Mouse (Mus musculus): ENCODE results near the gene Rec8. TPM values are rescaled to one million over a fixed set of nuclear protein-coding genes. Genes with fewer than 3 reads are reported as not detected.
A peak's percentile ranks its signal among the peaks of the same experiment; 100 is the strongest.

Gene Rec8
- total RNA-seq, 2 experiments from 2014 or later: 0.87 to 9.5 TPM

DNA sequence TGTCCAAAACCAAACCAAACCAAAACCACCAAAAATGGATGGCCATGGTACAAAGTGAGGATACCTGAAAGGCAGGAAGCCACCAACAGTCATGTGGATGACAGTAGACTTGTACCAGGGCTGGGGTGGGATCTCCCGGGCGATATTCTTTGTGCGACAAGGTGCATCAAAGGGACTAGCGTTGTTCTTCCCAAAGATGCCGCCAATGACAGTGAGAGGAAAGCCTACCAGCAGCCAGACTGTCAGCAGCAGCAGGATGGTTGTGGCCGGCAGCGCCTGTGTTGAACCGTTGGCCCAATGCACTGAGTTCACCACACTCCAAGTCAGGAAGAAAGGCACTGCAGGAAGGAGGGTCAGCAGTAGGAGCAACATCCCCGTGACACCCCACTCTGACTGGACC, 20.0 kb downstream of the Rec8 start, which contains the start of gene Gm49378:
Gene Gm49378, minus strand, starts transcription at position 101 of the 400 bp plus-strand sequence.
- ATAC-seq (replicated peaks; ENCODE audit: poor library complexity): no peak

DNA sequence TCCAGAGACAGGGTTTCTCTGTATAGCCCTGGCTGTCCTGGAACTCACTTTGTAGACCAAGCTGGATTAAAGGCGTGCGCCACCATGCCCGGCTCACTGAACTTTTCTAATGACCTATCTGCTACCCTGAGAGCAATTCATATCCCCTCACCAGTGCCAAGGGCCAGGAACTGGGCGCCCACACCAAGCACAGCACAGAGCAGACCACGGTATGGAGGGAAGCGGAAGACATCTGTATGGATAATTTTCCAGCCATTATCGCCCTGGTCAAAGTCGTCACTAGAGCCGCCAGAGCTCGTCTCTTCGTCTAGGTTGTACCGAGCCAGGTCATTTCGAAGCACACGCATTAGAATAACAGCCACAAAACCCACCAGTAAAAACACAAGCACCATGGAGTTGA, 23.0 kb downstream of the Rec8 start:
- no peak for ATAC-seq (replicated peaks; ENCODE audit: poor library complexity)

DNA sequence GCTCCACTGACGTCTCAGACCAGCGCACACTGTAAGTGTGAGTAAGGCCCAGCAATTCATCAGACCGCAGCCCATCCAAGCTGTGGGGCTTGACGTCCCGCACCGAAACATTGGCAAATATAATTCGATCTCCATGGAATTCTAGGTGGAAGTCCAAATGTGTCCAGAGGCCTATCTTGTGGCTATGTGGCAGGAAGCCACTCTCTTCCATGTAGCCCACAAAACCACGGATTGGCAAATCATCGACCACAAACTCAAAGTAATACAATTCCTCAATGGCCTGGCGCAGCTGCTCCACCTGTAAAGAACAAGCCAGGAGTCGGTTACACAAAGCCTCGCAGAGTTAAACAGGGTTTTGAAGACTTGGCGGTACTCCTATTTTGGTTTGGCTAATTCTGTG, 23.5 kb downstream of the Rec8 start:
- no peak for ATAC-seq (replicated peaks; ENCODE audit: poor library complexity)

DNA sequence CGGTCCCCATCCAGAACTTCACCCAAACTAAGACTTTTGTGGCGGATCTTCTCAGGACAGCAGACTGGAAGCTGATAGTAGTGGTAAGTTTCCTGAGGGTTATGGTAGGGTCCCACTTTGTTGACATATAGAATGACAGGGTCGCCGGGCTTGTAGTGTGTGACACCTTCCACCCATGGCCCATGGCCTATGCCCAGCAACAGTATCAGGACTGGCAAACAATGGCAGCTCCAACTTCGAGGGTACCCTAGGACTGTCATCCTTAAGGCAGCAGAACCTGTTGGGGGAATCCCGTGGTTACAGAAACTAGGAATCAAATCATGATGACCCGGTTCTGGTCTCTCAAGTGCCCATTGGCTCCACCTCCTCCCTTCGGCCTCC, 24.8 kb downstream of the Rec8 start:
- ATAC-seq (replicated peaks; ENCODE audit: poor library complexity): peak; percentile 16

DNA sequence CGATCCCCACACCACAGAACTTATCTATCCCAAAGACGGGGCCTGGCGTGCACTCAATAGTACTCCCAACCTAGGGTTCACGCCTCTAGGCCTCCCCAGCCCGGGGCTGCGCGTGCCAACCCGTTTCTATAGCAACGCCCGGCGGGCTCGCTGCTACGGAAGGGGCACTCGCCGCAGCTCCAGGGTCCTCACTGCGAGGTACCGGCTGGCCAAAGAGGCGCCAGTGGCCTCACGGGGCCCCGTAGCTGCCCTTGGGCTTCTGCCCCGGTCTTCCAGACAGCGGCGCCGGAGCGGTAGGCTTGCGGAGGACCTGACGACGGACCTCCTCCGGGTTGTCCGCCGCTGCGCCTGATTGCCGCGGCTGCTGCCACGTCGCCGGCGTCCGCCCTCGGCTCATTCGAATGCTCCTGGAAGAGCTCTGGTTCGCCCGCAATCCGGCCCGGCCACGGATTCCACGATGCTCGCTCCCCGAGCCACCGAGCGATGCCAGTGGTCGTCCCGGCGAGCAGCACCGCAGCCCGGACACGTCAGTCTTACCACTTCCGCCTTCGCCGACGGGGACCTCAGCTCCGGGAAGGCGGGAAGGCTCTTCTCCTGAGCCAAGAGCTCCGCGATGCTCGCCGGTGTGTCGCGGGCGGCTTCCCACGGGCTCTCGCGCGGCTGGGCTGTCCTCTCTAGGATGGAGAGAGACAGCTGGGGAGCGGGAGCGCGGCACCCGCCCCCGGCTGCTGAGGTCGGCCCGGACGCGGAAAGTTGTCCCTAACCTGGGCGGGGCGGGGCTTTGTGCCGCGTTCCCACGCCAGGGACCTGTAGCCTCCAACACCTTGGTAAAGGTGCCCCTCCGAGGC, 25.4 kb downstream of the Rec8 start, which contains the start of gene Tm9sf1:
Gene Tm9sf1, minus strand, starts transcription at position 747 of the 848 bp plus-strand sequence.
- ATAC-seq (replicated peaks; ENCODE audit: poor library complexity): peak; percentile 78

DNA sequence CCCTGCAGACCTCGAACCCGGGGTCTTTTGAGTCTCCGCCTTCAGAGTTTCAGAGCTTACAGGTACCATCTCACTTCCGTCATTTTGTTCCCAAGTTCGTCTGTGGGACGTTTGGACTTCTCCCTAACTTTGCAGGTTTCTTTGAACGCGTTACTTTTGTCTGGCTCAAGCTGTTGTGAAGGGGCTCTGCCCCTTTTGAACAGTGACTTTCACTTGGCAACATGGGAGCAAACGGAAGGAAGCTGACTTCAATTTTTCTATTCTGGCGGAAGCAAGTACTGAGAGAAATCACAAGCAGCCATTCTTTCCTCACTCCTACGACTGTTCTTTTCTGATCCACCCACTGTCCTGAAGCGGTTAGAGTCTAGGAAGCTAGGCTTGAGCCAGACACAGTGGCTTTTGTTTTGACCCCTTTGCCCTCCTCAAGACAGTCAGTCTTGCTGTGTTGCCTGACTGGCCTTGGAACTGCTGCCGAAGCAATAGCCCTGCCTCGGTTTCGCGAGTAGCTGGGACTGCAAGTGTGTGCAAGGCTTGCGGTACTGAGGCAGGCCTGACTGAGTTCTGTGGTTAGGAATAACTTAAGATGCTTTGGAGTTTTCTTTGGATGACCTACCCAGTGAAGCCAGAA, 26.5 kb downstream of the Rec8 start:
- no peak for ATAC-seq (replicated peaks; ENCODE audit: poor library complexity)

DNA sequence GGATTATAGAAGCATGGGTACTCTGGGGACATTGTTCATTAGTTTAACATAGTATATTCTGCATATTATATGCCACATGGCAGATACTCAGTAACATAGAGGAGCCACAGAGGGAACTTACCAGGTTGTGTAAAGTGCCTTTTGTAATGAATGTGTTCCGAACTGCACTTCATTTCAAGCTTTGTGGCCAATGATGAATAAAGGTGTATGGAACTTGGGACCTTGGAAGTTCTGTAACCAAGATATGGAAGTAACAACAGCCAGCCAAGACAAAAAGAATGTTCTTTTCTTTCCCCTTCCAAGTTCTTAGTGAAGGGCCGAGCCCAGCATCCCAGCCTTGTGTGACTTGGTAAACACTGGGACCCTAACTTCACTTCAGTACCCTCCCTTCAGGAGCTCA, 32.0 kb downstream of the Rec8 start, which contains the start of gene Tssk4:
Gene Tssk4, plus strand, starts transcription at position 301 of the 400 bp plus-strand sequence.
- no peak for ATAC-seq (replicated peaks; ENCODE audit: poor library complexity)

DNA sequence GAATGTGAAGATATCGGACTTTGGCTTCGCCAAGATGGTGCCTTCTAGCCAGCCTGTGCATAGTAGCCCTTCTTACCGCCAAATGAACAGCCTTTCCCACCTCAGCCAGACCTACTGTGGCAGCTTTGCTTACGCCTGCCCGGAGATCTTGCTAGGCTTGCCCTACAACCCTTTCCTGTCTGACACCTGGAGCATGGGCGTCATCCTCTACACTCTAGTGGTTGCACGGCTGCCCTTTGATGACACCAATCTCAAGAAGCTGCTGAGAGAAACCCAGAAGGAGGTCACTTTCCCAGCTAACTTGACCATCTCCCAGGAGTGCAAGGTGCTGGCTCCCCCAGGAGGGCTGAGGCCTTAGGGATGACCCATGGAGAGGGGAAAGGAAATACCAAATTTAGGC, 33.7 kb downstream of the Rec8 start:
- ATAC-seq (replicated peaks; ENCODE audit: poor library complexity): no peak

DNA sequence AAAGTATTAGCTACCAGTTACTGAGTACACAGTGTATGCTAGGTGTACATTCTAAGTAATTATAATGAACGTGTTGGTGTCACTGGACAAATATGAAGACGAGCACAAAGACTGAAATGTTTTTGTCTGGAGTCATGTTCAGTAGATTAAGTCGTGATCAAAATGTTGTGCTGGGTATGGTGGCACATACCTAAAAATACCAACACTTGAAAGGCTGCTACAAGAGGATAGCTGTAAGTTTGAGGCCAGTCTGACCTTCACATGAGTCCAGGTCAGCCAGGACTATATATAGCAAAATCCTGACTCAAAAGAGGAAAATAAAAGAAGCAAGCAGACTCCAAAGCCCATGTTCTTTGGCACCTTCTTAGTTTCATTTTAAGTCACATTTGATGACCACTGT, 39.1 kb downstream of the Rec8 start:
- ATAC-seq (replicated peaks; ENCODE audit: poor library complexity): no peak

DNA sequence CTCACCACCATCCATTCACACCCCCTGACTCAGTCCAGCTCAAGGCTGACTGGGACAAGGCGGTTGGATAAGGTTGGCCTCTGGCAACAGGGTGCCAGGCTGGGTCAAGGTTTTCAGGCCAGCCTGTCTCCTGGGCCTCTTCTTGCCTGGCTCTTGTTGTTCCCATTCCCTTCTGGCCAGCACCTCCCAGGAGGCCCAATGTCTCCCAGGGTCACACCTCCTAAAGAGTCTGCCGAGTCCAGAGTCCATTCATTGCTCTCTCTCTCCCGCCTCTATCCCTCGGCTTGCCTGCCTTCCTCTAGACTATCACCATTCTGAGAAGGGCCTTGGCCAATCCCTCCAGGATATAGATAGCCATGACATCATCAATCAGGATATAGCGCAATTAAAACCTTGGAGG, 40.2 kb downstream of the Rec8 start:
- no peak for ATAC-seq (replicated peaks; ENCODE audit: poor library complexity)

DNA sequence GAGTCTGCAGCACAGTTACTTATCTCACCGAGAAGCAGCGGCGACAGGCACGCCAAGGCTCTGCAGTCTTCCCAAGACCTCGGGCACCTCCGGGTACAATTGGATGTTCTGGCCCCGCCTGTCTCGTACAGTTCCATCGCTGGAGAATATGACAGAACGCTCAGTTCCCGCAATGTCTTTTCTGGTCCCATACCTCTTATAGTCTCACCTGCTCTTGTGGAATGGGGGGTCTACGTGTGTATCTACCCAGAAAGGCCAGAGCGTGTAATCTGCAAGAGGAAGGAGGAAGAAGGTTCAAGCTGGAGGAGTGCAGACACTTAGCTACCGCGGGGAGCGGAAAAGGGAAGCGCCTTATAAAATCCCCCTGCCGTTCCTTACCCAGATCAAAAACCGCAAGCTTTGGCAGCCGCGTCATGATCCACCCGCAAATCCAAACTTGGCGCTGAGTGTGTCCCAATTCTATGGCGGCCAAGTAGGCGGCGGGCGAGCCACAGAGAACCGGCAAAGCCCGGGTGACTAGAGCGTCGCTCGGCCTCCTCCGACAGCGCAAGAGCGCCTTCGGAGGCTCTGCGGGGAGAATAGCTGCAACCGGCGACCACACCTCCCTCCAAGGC, 42.2 kb downstream of the Rec8 start, which contains the start of gene Mdp1:
Gene Mdp1, minus strand, starts transcription at position 549 of the 614 bp plus-strand sequence.
- ATAC-seq (replicated peaks; ENCODE audit: poor library complexity): peak; percentile 98

DNA sequence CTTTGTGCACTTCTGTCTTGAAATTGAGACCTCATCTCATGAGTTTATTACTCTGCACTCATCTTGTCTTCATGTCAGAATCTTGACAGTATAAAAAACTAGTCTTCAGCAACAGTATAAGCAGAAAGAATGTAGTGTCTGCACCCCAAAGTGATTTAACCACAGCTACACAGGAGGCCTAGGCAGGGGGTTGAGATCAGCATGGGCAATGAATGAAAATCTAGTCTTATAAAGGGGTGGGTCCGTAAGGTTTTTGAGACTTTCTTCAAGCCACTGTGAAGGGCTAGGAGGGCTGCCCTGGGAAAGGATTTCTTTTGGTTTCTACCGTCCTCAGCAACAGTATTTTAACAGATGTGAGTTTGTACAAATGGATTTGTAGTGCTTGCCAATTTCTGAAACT, 42.8 kb downstream of the Rec8 start:
- ATAC-seq (replicated peaks; ENCODE audit: poor library complexity): no peak

DNA sequence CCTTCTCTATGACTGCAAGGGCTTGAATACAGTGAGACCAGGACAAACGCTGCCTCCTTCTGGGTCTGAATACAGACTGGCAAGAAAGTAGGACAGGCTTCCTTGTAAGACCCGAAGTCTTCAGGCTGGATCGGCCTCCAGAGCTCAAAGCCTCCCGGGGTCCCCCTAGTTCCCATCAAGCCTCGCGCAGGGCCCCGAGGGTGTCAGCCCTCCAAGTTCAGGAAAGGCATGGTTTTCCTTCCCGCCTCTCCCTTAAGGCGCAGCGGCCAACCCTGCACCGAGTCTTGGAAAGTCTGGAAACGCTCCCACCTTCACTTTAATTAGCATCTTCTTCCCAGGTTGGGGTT, 53.6 kb downstream of the Rec8 start:
- ATAC-seq (replicated peaks; ENCODE audit: poor library complexity): no peak

DNA sequence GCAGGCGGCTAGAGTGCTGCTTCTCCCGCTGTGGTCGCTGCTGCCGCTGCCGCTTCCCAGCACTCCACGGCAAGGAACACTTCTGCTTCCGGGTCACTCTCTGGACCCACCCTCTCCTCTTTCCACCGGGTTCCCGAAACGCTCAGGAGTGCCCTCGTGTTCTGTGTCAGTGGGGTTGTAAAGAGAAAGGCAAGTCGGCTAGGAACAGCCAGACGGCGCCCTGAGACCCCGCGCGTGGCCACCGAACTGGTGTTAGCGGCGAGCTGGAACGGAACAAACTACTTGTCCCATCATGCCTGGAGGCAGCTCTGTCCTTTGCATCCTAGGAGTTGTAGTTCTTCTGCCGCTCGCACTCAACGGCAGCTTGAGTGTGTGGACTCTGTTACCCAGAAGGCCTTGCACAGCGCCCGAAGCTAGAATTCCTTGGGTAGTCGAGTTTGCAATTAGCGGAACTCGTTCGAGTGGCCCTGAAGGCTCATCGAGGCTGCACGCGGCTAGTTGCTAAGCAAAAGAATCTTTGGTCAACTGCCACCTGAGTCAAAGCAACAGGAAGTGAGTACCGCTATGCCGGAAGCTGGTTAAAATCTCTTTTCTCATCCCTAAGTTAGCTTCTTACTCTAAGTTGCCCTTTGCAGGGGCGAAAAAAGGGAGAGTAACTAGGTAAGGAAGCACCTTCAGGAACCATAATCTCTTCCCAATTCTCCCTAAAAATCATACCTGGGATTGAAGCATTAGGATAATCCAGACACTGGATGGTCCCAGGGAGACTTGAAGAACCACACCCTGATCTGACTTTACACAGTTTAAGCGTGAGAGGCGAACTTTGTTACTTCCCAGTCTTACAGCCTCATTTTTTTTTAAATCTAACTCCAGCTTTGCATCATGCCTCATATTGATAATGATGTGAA, 54.2 kb downstream of the Rec8 start, which contains the start of the genes Gmpr2 and Nedd8:
Gene Gmpr2, plus strand, starts transcription at position 109 of the 908 bp plus-strand sequence.
Gene Nedd8, minus strand, starts transcription at position 292 of the 908 bp plus-strand sequence.
- peak; percentile 98 for ATAC-seq (replicated peaks; ENCODE audit: poor library complexity)

DNA sequence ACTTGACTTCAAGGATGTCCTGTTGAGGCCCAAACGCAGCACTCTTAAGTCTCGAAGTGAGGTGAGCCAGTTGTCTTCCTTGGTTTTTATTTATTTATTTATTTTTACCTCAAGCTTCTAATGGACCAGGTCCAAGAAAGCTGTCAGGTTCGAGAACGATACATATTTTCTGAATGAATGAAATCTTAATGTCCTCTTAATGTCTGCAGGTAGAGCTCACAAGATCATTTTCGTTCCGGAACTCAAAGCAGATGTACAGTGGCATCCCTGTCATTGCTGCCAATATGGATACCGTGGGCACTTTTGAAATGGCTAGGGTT, 54.9 kb downstream of the Rec8 start:
- ATAC-seq (replicated peaks; ENCODE audit: poor library complexity): no peak

Other genes starting within 250 kb of the Rec8 start
Only the 30 nearest of the 32 such genes appear.
- gene Dhrs4, start 139.3 kb upstream of the Rec8 start, total RNA-seq (2015): 38.9 and 48.0 TPM in 2 replicates
- 58.8 and 67.3 TPM in 2 replicates for gene Dhrs4, start 139.3 kb upstream of the Rec8 start, total RNA-seq (2017)
- 0.05 and 0.15 TPM in 2 replicates for gene Carmil3, start 127.4 kb upstream of the Rec8 start, total RNA-seq (2015)
- not detected in 2 replicates for gene Carmil3, start 127.4 kb upstream of the Rec8 start, total RNA-seq (2017)
- not detected in 2 replicates for gene Cpne6, start 107.6 kb upstream of the Rec8 start, total RNA-seq (2015)
- gene Cpne6, start 107.6 kb upstream of the Rec8 start, total RNA-seq (2017): not detected in 2 replicates
- not detected in 2 replicates for gene Nrl, start 93.1 kb upstream of the Rec8 start, total RNA-seq (2015)
- not detected in 2 replicates for gene Nrl, start 93.1 kb upstream of the Rec8 start, total RNA-seq (2017)
- gene Pck2, start 77.8 kb upstream of the Rec8 start, total RNA-seq (2015): 17.6 and 18.9 TPM in 2 replicates
- 32.5 and 44.3 TPM in 2 replicates for gene Pck2, start 77.8 kb upstream of the Rec8 start, total RNA-seq (2017)
- 32.6 and 45.9 TPM in 2 replicates for gene Dcaf11, start 58.0 kb upstream of the Rec8 start, total RNA-seq (2015)
- 61.1 and 69.1 TPM in 2 replicates for gene Dcaf11, start 58.0 kb upstream of the Rec8 start, total RNA-seq (2017)
- 1.5 and 4.6 TPM in 2 replicates for gene A730061H03Rik, start 57.6 kb upstream of the Rec8 start, total RNA-seq (2015)
- gene A730061H03Rik, start 57.6 kb upstream of the Rec8 start, total RNA-seq (2017): 3.3 and 8.2 TPM in 2 replicates
- 0.81 TPM in 1 of 2 replicates, not detected in the other for gene Fitm1, start 42.4 kb upstream of the Rec8 start, total RNA-seq (2015)
- 0.20 and 1.00 TPM in 2 replicates for gene Fitm1, start 42.4 kb upstream of the Rec8 start, total RNA-seq (2017)
- gene Psme1, start 39.9 kb upstream of the Rec8 start, total RNA-seq (2015): 899 and 931 TPM in 2 replicates
- gene Psme1, start 39.9 kb upstream of the Rec8 start, total RNA-seq (2017): 334 and 421 TPM in 2 replicates
- 5.1 and 5.5 TPM in 2 replicates for gene Emc9, start 32.7 kb upstream of the Rec8 start, total RNA-seq (2015)
- gene Emc9, start 32.7 kb upstream of the Rec8 start, total RNA-seq (2017): 6.9 and 9.7 TPM in 2 replicates
- gene Psme2, start 26.9 kb upstream of the Rec8 start, total RNA-seq (2015): 374 and 388 TPM in 2 replicates
- gene Psme2, start 26.9 kb upstream of the Rec8 start, total RNA-seq (2017): 269 and 370 TPM in 2 replicates
- 23.5 and 34.4 TPM in 2 replicates for gene Rnf31, start 26.3 kb upstream of the Rec8 start, total RNA-seq (2015)
- 10.5 and 11.3 TPM in 2 replicates for gene Rnf31, start 26.3 kb upstream of the Rec8 start, total RNA-seq (2017)
- gene Irf9, start 14.5 kb upstream of the Rec8 start, total RNA-seq (2015): 20.6 and 24.8 TPM in 2 replicates
- gene Irf9, start 14.5 kb upstream of the Rec8 start, total RNA-seq (2017): 28.2 and 31.3 TPM in 2 replicates
- 28.3 and 31.0 TPM in 2 replicates for gene Ipo4, start 17.9 kb downstream of the Rec8 start, total RNA-seq (2015)
- 12.6 and 19.2 TPM in 2 replicates for gene Ipo4, start 17.9 kb downstream of the Rec8 start, total RNA-seq (2017)
- 6.7 and 8.5 TPM in 2 replicates for gene Gm49378, start 19.9 kb downstream of the Rec8 start, total RNA-seq (2015)
- 1.5 and 4.9 TPM in 2 replicates for gene Gm49378, start 19.9 kb downstream of the Rec8 start, total RNA-seq (2017)
- 35.8 and 39.1 TPM in 2 replicates for gene Tm9sf1, start 25.8 kb downstream of the Rec8 start, total RNA-seq (2015)
- 47.3 and 56.1 TPM in 2 replicates for gene Tm9sf1, start 25.8 kb downstream of the Rec8 start, total RNA-seq (2017)
- gene Tssk4, start 32.1 kb downstream of the Rec8 start, total RNA-seq (2015): 0.37 and 0.62 TPM in 2 replicates
- 0.08 and 0.88 TPM in 2 replicates for gene Tssk4, start 32.1 kb downstream of the Rec8 start, total RNA-seq (2017)
- 19.3 and 21.4 TPM in 2 replicates for gene Mdp1, start 42.5 kb downstream of the Rec8 start, total RNA-seq (2015)
- gene Mdp1, start 42.5 kb downstream of the Rec8 start, total RNA-seq (2017): 21.7 and 22.4 TPM in 2 replicates
- 29.4 and 36.0 TPM in 2 replicates for gene Gmpr2, start 53.9 kb downstream of the Rec8 start, total RNA-seq (2015)
- gene Gmpr2, start 53.9 kb downstream of the Rec8 start, total RNA-seq (2017): 38.1 and 39.5 TPM in 2 replicates
- 491 and 506 TPM in 2 replicates for gene Nedd8, start 54.1 kb downstream of the Rec8 start, total RNA-seq (2015)
- gene Nedd8, start 54.1 kb downstream of the Rec8 start, total RNA-seq (2017): 258 and 288 TPM in 2 replicates
- gene Tinf2, start 63.8 kb downstream of the Rec8 start, total RNA-seq (2015): 19.4 and 23.1 TPM in 2 replicates
- gene Tinf2, start 63.8 kb downstream of the Rec8 start, total RNA-seq (2017): 17.7 and 26.3 TPM in 2 replicates
- gene Tgm1, start 95.9 kb downstream of the Rec8 start, total RNA-seq (2015): 0.35 and 0.61 TPM in 2 replicates
- gene Tgm1, start 95.9 kb downstream of the Rec8 start, total RNA-seq (2017): 0.20 and 1.1 TPM in 2 replicates
- gene Rabggta, start 104.2 kb downstream of the Rec8 start, total RNA-seq (2015): 8.7 and 14.0 TPM in 2 replicates
- gene Rabggta, start 104.2 kb downstream of the Rec8 start, total RNA-seq (2017): 12.6 and 14.0 TPM in 2 replicates
- 45.7 and 50.9 TPM in 2 replicates for gene Dhrs1, start 127.7 kb downstream of the Rec8 start, total RNA-seq (2015)
- 11.5 and 30.2 TPM in 2 replicates for gene Dhrs1, start 127.7 kb downstream of the Rec8 start, total RNA-seq (2017)
- gene Nop9, start 127.7 kb downstream of the Rec8 start, total RNA-seq (2015): 25.6 and 26.5 TPM in 2 replicates
- gene Nop9, start 127.7 kb downstream of the Rec8 start, total RNA-seq (2017): 27.8 and 32.2 TPM in 2 replicates
- gene Cideb, start 140.4 kb downstream of the Rec8 start, total RNA-seq (2015): 0.20 and 0.77 TPM in 2 replicates
- 0.51 TPM in 1 of 2 replicates, not detected in the other for gene Cideb, start 140.4 kb downstream of the Rec8 start, total RNA-seq (2017)
- gene Ltb4r2, start 143.4 kb downstream of the Rec8 start, total RNA-seq (2015): 0.39 and 0.44 TPM in 2 replicates
- 0.47 and 0.62 TPM in 2 replicates for gene Ltb4r2, start 143.4 kb downstream of the Rec8 start, total RNA-seq (2017)
- gene Ltb4r1, start 147.9 kb downstream of the Rec8 start, total RNA-seq (2015): 18.5 and 19.9 TPM in 2 replicates
- 31.4 and 42.4 TPM in 2 replicates for gene Ltb4r1, start 147.9 kb downstream of the Rec8 start, total RNA-seq (2017)
- 0.05 TPM in 1 of 2 replicates, not detected in the other for gene Adcy4, start 166.1 kb downstream of the Rec8 start, total RNA-seq (2015)
- not detected in 2 replicates for gene Adcy4, start 166.1 kb downstream of the Rec8 start, total RNA-seq (2017)
- gene Ripk3, start 170.8 kb downstream of the Rec8 start, total RNA-seq (2015): 116 and 152 TPM in 2 replicates
- 25.3 and 49.9 TPM in 2 replicates for gene Ripk3, start 170.8 kb downstream of the Rec8 start, total RNA-seq (2017)

Measured in megakaryocyte progenitor cell, adult 5-6 weeks (primary cell).